Mouse (Mus musculus): ENCODE results near the gene Tubg2. TPM values are rescaled to one million over a fixed set of nuclear protein-coding genes. Genes with fewer than 3 reads are reported as not detected.
A peak's percentile ranks its signal among the peaks of the same experiment; 100 is the strongest.
"Not testable (repeated sequence)": the region's sequence is repeated elsewhere in the genome, so short reads cannot be mapped to it uniquely, and the experiment has no call there.

Tubg2 gene
- polyA plus RNA-seq, 1 experiment from 2014 or later, result 4.2 TPM

DNA sequence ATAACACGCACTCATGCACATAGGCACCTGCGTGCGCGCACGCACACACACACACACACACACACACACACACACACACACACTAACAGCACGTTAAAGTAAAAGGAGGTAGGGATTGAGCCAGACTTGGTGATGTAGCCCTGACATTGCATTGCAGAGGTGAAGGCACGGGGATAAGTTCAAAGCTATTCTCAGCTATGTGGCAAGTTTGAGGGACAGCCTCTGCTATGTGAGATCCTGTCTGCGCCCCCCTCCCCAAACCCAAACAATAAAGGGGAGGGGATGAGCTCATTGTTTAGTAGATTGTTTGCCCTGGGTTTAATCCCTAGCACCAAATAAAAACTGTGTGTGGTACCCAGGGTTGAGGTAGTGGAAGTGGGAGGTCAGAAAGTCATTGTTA lies 14.6 kb upstream of the Tubg2 start:
- H3K36me3 ChIP-seq, result no peaks in the 10 kb centered on the region
- no peak overlapping the region for H3K4me2 ChIP-seq
- 85% methylated on average over 8 of the region's 8 CpGs for WGBS
- no peak for ATAC-seq (replicated peaks; ENCODE audit: low FRiP score)
- H3K9me3 ChIP-seq (replicated peaks), result no peaks in the 10 kb centered on the region
- H3K4me1 ChIP-seq, result peaks cover 35% of the 10 kb centered on the region
- H3K27me3 ChIP-seq, result 0 out of 2 replicates have a peak, but pooled peaks cover 2% of the 10 kb centered on the region
- no peak overlapping the region for H3K27ac ChIP-seq
- no peak overlapping the region for H3K4me3 ChIP-seq (replicated peaks)
- no peak overlapping the region for H3K9ac ChIP-seq

- Histone ChIP-seq H3K9me3 (replicated peaks) (no peaks in the 10 kb centered on the region), H3K27ac (no peak overlapping the region), H3K27me3 (0 out of 2 replicates have a peak, but pooled peaks cover 2% of the 10 kb centered on the region), H3K4me3 (replicated peaks) (no peak overlapping the region), H3K4me2 (no peak overlapping the region), H3K9ac (no peak overlapping the region), H3K36me3 (no peaks in the 10 kb centered on the region), H3K4me1 (peaks cover 35% of the 10 kb centered on the region)
- WGBS, result 85% methylated on average over 10 of the region's 10 CpGs
- no peak for ATAC-seq (replicated peaks; ENCODE audit: low FRiP score)
These were observed 13.3 kb upstream of the Tubg2 start for GRCm38 (mm10) chr11:101142215-101142967.

- 0 out of 2 replicates have a peak, but pooled peaks cover 2% of the 10 kb centered on the region for H3K27me3 ChIP-seq
- 0 out of 2 replicates have a peak, but pooled peaks have one; percentile 61 for ATAC-seq (replicated peaks; ENCODE audit: low FRiP score)
These were observed 12.1 kb upstream of the Tubg2 start for GRCm38 (mm10) chr11:101143338-101144225.

DNA sequence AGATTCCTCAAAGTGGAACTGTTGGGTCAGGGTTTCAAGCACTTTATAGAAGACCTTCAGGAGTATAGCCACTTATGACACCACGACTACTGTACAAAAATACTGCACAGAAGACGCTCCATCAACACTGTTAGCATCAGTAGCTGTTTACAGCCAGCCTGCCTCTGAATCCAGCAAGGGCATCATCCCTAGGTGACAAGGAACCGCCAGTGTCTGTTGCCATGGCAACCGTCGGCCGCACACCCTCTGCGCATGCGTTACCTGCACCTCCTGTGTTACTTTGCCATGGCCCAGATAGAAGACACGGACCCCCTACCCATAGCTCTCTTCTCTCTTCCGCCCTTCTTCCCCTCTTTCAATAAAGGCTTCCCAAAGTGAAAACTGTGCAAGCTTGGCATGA lies 9.3 kb upstream of the Tubg2 start:
- WGBS, result 28% methylated on average over 10 of the region's 10 CpGs
- no peak overlapping the region for H3K4me3 ChIP-seq (replicated peaks)
- no peaks in the 10 kb centered on the region for H3K27me3 ChIP-seq
- no peak overlapping the region for H3K27ac ChIP-seq
- ATAC-seq (replicated peaks; ENCODE audit: low FRiP score), result no peak
- H3K36me3 ChIP-seq, result no peaks in the 10 kb centered on the region
- no peaks in the 10 kb centered on the region for H3K9me3 ChIP-seq (replicated peaks)
- no peak overlapping the region for H3K9ac ChIP-seq
- no peak overlapping the region for H3K4me2 ChIP-seq
- H3K4me1 ChIP-seq, result peaks cover 28% of the 10 kb centered on the region

More at GRCm38 (mm10) chr11:101143338-101144225, 12.1 kb upstream of the Tubg2 start:
- H3K4me3 ChIP-seq (replicated peaks), result peak overlapping the region; percentile 37
- H3K9me3 ChIP-seq (replicated peaks), result no peaks in the 10 kb centered on the region
- 19% methylated on average over 18 of the region's 19 CpGs for WGBS
- H3K27ac ChIP-seq, result peak overlapping the region; percentile 68
- peaks cover 39% of the 10 kb centered on the region for H3K4me1 ChIP-seq
- H3K9ac ChIP-seq, result peak overlapping the region; percentile 16; the same call in 1 of the 2 replicates
- no peaks in the 10 kb centered on the region for H3K36me3 ChIP-seq
- H3K4me2 ChIP-seq, result peak overlapping the region; percentile 67

DNA sequence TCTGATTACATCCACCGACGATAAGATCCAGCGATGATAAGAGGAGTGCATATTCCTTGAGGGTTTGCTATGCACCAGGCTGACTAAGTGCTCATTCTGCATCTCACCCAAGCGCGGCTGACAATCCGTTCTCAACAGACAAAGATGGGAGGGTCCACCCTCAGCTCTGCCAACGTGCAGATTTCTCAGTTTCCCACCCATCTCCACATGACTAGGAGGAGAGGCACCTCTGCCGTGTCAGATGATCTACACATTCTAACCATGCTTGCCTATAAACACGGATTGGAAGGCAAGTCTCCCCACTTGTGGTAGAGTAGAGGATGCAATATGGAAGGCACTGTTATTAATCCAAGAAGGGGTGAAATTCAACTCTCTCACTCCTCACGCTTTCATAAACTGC lies 7.0 kb upstream of the Tubg2 start:
- Histone ChIP-seq H3K4me1 (peaks cover 24% of the 10 kb centered on the region), H3K36me3 (no peaks in the 10 kb centered on the region), H3K27ac (peak overlapping the region; percentile 87), H3K27me3 (no peaks in the 10 kb centered on the region), H3K4me3 (replicated peaks) (no peak overlapping the region), H3K4me2 (0 out of 2 replicates have a peak overlapping the region, but pooled peaks have one; percentile 2), H3K9ac (no peak overlapping the region), H3K9me3 (replicated peaks) (no peaks in the 10 kb centered on the region)
- 0 out of 2 replicates have a peak, but pooled peaks have one; percentile 36 for ATAC-seq (replicated peaks; ENCODE audit: low FRiP score)
- WGBS, result 49% methylated on average over 10 of the region's 10 CpGs

DNA sequence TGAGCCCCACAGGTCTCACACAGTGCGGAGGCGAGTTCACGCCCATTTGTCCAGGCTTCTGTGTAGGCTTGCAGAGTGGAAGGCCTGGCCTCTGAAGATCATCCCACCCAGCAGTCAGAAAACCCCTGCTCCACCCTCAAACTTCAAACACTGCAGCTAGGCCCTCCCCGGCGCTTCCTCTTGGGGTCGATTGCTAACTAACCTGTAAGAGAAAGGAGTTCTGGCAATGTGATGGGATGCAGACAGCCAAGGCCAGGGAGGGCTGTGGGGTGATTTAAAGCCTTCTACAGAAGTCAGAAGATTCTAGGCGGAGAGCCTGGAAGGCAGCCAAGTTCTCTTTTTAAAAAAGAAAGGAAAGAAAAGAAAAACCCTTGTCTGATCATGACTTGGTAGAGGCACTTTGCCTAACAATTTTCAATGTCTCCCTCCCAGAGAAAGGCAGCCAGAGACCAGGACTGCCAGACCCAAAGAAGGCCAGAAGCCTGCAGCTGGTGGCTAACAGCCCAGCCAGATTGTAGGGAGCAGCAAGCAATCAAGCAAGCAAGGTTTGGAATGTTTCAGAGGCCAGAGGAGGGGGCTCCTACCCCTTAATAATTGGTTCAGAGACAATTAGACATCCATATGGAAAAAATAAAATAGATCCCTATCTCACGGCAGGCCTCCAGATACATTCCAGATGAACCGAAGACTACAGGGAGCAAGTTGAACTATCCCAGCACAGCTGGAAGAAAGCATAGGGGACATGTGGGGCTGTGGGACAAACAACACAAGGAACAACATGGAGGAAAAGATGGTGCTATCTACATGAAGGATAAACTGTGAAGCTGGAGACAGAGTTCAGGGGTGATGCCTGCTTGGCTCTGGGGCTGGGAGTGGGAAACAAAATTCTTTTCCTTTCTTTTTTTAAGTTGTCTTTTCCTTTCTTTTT lies 6.3 kb upstream of the Tubg2 start:
- no peaks in the 10 kb centered on the region for H3K36me3 ChIP-seq
- peak; percentile 83; the same call in 1 of the 2 replicates for ATAC-seq (replicated peaks; ENCODE audit: low FRiP score)
- H3K9ac ChIP-seq, result no peak overlapping the region
- no peaks in the 10 kb centered on the region for H3K27me3 ChIP-seq
- H3K9me3 ChIP-seq (replicated peaks), result no peaks in the 10 kb centered on the region
- H3K4me2 ChIP-seq, result 0 out of 2 replicates have a peak overlapping the region, but pooled peaks have one; percentile 2
- peak overlapping the region; percentile 87 for H3K27ac ChIP-seq
- 25% methylated on average over 9 of the region's 9 CpGs for WGBS
- H3K4me3 ChIP-seq (replicated peaks), result no peak overlapping the region
- peaks cover 20% of the 10 kb centered on the region for H3K4me1 ChIP-seq

DNA sequence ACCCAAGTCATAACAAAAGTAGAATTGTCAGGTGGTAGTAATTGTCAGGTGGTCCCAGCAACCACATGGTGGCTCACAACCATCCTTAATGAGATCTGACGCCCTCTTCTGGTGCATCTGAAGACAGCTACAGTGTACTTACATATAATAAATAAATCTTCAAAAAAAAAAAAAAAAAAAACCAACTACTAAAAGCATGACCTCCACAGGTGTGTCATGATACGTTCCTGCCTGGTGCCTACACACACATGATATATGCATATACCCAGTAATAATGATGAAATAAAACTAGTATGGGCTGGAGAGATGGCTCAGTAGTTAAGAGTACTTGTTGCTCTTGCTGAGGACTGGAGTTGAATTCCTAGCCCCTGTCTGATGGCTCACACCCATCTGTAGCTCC lies 4.6 kb upstream of the Tubg2 start:
- ATAC-seq (replicated peaks; ENCODE audit: low FRiP score), result no peak
- Histone ChIP-seq H3K4me3 (replicated peaks) (no peak overlapping the region), H3K36me3 (no peaks in the 10 kb centered on the region), H3K4me1 (peaks cover 30% of the 10 kb centered on the region), H3K4me2 (no peak overlapping the region), H3K27ac (no peak overlapping the region), H3K27me3 (no peaks in the 10 kb centered on the region), H3K9me3 (replicated peaks) (no peaks in the 10 kb centered on the region), H3K9ac (no peak overlapping the region)
- WGBS, result 54% methylated on average over 2 of the region's 2 CpGs

- H3K4me3 ChIP-seq (replicated peaks), result no peak overlapping the region
- no peaks in the 10 kb centered on the region for H3K36me3 ChIP-seq
- 68% methylated on average over 1 of the region's 1 CpGs for WGBS
- no peak overlapping the region for H3K27ac ChIP-seq
- 0 out of 2 replicates have a peak, but pooled peaks cover 4% of the 10 kb centered on the region for H3K27me3 ChIP-seq
- no peak overlapping the region for H3K9ac ChIP-seq
- no peaks in the 10 kb centered on the region for H3K9me3 ChIP-seq (replicated peaks)
- no peak overlapping the region for H3K4me2 ChIP-seq
- no peak for ATAC-seq (replicated peaks; ENCODE audit: low FRiP score)
- peaks cover 35% of the 10 kb centered on the region for H3K4me1 ChIP-seq
These were observed 2.9 kb upstream of the Tubg2 start for GRCm38 (mm10) chr11:101152825-101153224.

DNA sequence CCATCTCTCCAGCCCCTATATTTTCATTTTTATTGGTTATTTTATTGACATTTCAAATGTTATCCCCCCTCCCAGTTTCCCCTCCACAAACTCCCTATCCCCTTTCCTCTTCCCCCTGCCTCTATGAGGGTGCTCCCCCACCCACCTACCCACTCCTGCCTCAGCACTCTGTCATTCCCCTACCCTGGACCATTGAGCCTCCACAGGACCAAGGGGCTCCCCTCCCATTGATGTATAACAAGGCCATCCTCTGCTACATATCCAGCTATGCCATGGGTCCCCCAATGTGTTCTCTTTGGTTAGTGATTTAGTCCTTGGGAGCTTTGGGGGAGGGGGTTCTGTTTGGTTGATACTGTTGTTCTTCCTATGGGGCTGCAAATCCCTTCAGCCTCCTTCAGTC lies 1.1 kb upstream of the Tubg2 start:
- Histone ChIP-seq H3K4me3 (replicated peaks) (no peak overlapping the region), H3K4me2 (no peak overlapping the region), H3K27me3 (0 out of 2 replicates have a peak, but pooled peaks cover 4% of the 10 kb centered on the region), H3K4me1 (peaks cover 17% of the 10 kb centered on the region), H3K9ac (no peak overlapping the region), H3K36me3 (no peaks in the 10 kb centered on the region), H3K27ac (no peak overlapping the region), H3K9me3 (replicated peaks) (no peaks in the 10 kb centered on the region)
- no peak for ATAC-seq (replicated peaks; ENCODE audit: low FRiP score)

DNA sequence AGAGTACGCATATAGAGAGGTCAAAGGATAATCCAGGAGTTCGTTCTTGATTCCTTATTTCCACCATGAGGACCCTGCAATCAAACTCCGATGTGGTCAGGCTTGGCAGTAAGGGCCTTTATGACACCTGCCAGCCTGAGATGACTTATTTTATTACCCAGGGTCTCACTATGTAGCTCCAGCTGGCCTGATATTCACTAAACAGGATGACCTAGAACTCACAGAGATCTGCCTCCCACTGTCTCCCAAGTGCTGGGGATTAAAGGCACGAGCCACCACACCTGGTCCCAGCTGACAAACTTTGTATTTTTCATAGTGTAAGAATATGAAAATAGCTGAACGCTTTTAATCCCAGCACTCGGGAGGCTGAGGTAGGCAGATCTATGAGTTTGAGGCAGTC lies 556 bp upstream of the Tubg2 start:
- Histone ChIP-seq H3K9ac (no peak overlapping the region), H3K27me3 (0 out of 2 replicates have a peak, but pooled peaks cover 4% of the 10 kb centered on the region), H3K27ac (no peak overlapping the region), H3K4me2 (peak overlapping the region; percentile 80; the same call in 1 of the 2 replicates), H3K9me3 (replicated peaks) (no peaks in the 10 kb centered on the region), H3K4me3 (replicated peaks) (peak overlapping the region; percentile 44; the same call in 1 of the 2 replicates), H3K36me3 (no peaks in the 10 kb centered on the region), H3K4me1 (peaks cover 15% of the 10 kb centered on the region)
- ATAC-seq (replicated peaks; ENCODE audit: low FRiP score), result no peak
- WGBS, result 67% methylated on average over 6 of the region's 6 CpGs

DNA sequence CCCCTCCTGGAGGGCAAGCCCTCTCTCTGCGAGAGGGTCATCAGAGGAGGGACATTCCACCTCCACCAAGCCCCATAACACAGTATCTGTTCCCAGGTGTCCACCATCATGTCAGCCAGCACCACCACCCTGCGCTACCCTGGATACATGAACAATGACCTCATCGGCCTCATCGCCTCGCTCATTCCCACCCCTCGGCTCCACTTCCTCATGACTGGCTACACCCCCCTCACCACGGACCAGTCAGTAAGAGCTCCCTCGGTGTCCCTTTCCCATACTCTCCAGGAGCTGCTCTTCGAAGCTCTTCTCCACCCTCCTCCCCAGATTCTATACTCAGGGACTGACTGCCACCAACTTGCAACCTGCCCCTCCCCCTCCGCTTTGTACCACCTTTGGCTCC lies 4.4 kb downstream of the Tubg2 start:
- H3K4me1 ChIP-seq, result peaks cover 45% of the 10 kb centered on the region
- H3K27me3 ChIP-seq, result peaks cover 15% of the 10 kb centered on the region
- H3K36me3 ChIP-seq, result peaks cover 41% of the 10 kb centered on the region
- not testable (repeated sequence) for H3K4me3 ChIP-seq (replicated peaks); H3K4me2 ChIP-seq; H3K27ac ChIP-seq; H3K9ac ChIP-seq; H3K9me3 ChIP-seq (replicated peaks); ATAC-seq (replicated peaks; ENCODE audit: low FRiP score)
- WGBS, result 77% methylated on average over 8 of the region's 10 CpGs

Data from kidney, embryonic 15.5 days (tissue).